Mouse (Mus musculus) embryonic facial prominence, embryonic 15.5 days (tissue): ENCODE data around the gene Med25. TPM values are rescaled to one million over a fixed set of nuclear protein-coding genes. Genes with fewer than 3 reads are reported as not detected.
A peak's percentile ranks its signal among the peaks of the same experiment; 100 is the strongest.

Experiments
- ATAC-seq: fragments of 200-750 bp; cut with Nextera tagmentation; 2 replicates; pipeline ENCODE4 v1.8.0; 2017; ENCODE audit warnings: low read depth, moderate TSS enrichment; ENCODE audit not compliant: insufficient number of reproducible peaks, low FRiP score, low TSS enrichment
- H3K27ac ChIP-seq: fragments of 300-500 bp; sonication (generic); replicated peaks from 2 replicates; pipeline ENCODE4 v1.5.1; 2015; ENCODE audit warnings: mild to moderate bottlenecking, inconsistent platforms
- H3K27me3 ChIP-seq: fragments of 300-500 bp; sonication (generic); 2 replicates; pipeline ENCODE4 v1.6.1; 2015; ENCODE audit warnings: inconsistent platforms
- H3K36me3 ChIP-seq: fragments of 300-500 bp; sonication (generic); 2 replicates; pipeline ENCODE4 v1.6.1; 2015; ENCODE audit warnings: mild to moderate bottlenecking, inconsistent platforms
- H3K4me1 ChIP-seq: fragments of 300-500 bp; sonication (generic); 2 replicates; pipeline ENCODE4 v1.6.1; 2015; ENCODE audit warnings: inconsistent platforms
- H3K4me2 ChIP-seq: fragments of 300-500 bp; sonication (generic); replicated peaks from 2 replicates; pipeline ENCODE4 v1.6.1; 2015; ENCODE audit warnings: mild to moderate bottlenecking, inconsistent platforms
- H3K4me3 ChIP-seq: fragments of 300-500 bp; sonication (generic); replicated peaks from 2 replicates; pipeline ENCODE4 v1.5.1; 2015; ENCODE audit warnings: mild to moderate bottlenecking, inconsistent platforms
- H3K9ac ChIP-seq: fragments of 300-500 bp; sonication (generic); 2 replicates; pipeline ENCODE4 v1.6.1; 2015; ENCODE audit warnings: inconsistent platforms
- H3K9me3 ChIP-seq: fragments of 300-500 bp; sonication (generic); replicated peaks from 2 replicates; pipeline ENCODE4 v1.6.1; 2016; ENCODE audit warnings: inconsistent platforms
- whole genome bisulfite sequencing: fragments of 180-500 bp; shearing (Covaris S2); methylation state at CpG from one replicate; pipeline ENCODE4 v1.1.7; 2015; 5-methylcytosine and 5-hydroxymethylcytosine counted together
- polyA plus RNA-seq: library from polyadenylated mRNA; unstranded; fragments of >200 nt; fragmentation: Nextera tagmentation; extraction: Ambion mirVana; gene quantifications from 2 replicates; pipeline ENCODE4 v1.2.1, GENCODE M21; 2015

Gene Med25
- polyA plus RNA-seq, 1 experiment from 2014 or later: 122 TPM

DNA sequence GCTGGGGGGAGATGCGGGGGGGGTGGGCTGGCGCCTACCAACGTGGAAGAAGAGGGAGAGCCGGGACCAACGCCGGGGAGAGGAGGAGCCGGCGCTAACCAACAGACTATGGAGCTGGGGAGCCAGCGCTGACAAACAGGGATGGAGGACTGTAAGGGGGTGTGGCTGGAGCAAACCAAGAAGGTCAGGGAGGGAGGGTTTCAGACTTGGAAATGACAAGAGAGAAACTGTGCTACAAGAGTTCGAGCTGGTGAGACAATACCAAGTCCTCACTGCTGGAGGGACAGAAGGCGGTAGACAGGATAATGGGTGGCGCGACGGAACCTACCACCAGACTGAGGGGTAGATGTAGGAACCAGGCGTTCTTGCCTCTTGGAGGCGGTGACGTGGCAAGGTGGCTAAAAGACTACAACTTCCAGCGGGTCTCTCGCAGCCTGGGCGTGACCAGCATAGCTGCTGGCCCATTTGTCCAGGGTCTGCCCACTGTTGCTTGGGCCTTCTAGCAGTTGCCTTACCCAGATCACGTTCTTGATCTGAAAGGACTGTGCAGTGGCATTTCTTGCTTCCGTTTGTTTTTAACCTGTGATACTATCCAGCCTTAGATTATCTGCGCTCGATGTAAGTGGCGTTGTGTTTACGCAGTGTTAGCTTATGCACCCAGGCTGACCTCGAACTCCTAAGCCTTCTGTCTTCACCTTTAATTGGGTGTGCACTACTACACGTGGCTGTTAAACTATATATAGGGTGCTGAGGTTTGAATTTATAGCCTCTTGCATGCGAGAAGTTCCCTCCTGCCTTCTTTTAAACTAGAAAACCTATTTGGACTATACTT lies 22.6 kb downstream of the Med25 start, which contains the start of gene Ptov1:
Ptov1 (minus strand) TSS at position 92 of the 832 bp plus-strand sequence.
- H3K36me3 ChIP-seq: peaks cover 14% of the 10 kb centered on the region
- H3K4me2 ChIP-seq: peak within 1 kb of the TSS; percentile 89
- H3K4me1 ChIP-seq: peaks cover 42% of the 10 kb centered on the region
- WGBS: 8% methylated on average over 28 of the region's 29 CpGs
- H3K27me3 ChIP-seq: no peaks in the 10 kb centered on the region
- peak; percentile 93 for ATAC-seq
- peak within 1 kb of the TSS; percentile 100 for H3K9ac ChIP-seq
- peak within 1 kb of the TSS; percentile 100 for H3K27ac ChIP-seq
- peak within 1 kb of the TSS; percentile 95 for H3K4me3 ChIP-seq
- H3K9me3 ChIP-seq: no peaks in the 10 kb centered on the region

DNA sequence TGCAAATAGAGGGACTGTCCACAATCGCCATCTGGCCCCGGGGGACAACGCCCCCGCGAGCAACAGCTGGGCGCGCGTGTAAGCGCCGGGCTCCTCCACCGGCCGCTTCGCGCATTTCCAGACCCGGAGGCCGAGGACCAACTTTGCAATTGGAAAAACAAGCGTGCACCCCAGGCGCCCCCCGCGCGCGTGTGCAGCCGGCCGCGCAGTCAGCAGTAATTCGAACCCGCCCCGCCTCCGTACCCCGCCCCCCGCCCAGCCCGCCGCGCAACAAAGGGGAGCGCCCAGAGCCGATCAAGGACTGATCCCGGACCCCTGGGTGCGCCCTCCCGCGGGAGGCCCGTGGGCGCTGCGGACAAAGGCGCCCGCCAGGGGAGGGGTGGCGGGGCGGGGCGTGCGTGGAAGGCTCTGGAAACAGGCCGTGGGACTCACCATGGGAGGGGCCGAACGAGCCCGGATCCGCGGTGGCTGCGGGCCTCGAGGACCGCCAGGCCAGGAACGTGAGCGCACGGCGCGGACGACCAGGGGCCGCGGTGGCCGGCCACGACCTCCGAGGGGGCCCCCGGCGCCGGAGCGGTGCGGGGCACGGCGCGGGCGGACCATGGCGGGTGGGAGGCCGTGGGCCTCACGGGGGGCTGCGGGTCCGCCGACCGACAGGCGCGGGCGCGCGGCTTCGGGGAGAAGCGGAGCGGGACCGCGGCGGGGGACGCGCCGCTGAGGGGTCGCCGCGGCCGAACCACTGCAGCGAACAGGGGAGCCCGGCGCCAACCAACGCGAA lies 23.4 kb downstream of the Med25 start:
- H3K27ac ChIP-seq: peak overlapping the region; percentile 100
- H3K9ac ChIP-seq: peak overlapping the region; percentile 100
- H3K36me3 ChIP-seq: peaks cover 22% of the 10 kb centered on the region
- under 1% methylated on average over 84 of the region's 108 CpGs for WGBS
- ATAC-seq: peak; percentile 72
- peak overlapping the region; percentile 95 for H3K4me3 ChIP-seq
- H3K4me2 ChIP-seq: peak overlapping the region; percentile 89
- no peaks in the 10 kb centered on the region for H3K9me3 ChIP-seq
- H3K27me3 ChIP-seq: no peaks in the 10 kb centered on the region
- H3K4me1 ChIP-seq: peaks cover 50% of the 10 kb centered on the region

DNA sequence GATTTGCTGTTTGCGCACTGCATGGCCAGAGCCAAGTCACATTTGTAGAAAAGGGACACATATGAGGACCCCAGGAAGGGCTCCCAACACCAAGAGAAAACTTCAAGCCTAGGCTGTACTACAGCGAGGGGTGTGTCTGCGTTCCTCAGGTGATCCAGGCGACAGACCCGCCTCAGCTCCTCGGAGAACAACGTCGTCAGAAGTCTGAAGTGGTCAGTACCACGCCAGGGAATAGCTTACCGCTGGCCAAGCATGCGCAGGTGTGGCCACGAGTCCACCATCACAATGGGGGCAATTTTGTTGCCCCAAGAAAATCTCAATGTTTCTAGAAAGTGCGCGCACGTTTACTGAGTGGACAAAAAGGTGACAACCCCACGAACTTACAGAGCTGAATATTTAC lies 24.0 kb downstream of the Med25 start:
- peak overlapping the region; percentile 100 for H3K27ac ChIP-seq

DNA sequence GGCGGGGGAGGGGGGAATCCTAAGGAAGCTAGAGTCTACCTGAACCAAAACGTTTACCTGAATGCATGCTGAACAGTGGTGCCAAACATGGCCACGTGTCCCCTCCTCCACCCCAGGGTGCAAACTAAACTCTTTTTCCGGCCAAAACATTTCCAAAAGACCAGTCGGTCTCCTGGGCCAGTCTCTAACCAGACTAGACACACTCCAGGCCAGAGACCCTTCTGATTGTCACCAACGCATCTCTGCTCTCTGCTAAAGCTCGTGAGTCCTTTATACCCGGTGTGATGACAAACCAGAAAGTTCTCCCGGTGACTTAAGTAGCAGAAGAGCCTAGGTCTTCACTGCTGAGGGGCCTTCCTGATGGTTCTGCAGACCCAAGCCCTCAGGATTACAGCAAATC lies 24.7 kb downstream of the Med25 start:
- H3K36me3 ChIP-seq: peaks cover 35% of the 10 kb centered on the region

More for the DNA sequence above, 24.0 kb downstream of the Med25 start:
- Histone ChIP-seq H3K4me3 (peak overlapping the region; percentile 95), H3K4me2 (peak overlapping the region; percentile 89), H3K27me3 (no peaks in the 10 kb centered on the region), H3K9ac (peak overlapping the region; percentile 100), H3K4me1 (peaks cover 54% of the 10 kb centered on the region), H3K9me3 (no peaks in the 10 kb centered on the region), H3K36me3 (peaks cover 28% of the 10 kb centered on the region)
- WGBS: 4% methylated on average over 16 of the region's 16 CpGs
- ATAC-seq: no peak

DNA sequence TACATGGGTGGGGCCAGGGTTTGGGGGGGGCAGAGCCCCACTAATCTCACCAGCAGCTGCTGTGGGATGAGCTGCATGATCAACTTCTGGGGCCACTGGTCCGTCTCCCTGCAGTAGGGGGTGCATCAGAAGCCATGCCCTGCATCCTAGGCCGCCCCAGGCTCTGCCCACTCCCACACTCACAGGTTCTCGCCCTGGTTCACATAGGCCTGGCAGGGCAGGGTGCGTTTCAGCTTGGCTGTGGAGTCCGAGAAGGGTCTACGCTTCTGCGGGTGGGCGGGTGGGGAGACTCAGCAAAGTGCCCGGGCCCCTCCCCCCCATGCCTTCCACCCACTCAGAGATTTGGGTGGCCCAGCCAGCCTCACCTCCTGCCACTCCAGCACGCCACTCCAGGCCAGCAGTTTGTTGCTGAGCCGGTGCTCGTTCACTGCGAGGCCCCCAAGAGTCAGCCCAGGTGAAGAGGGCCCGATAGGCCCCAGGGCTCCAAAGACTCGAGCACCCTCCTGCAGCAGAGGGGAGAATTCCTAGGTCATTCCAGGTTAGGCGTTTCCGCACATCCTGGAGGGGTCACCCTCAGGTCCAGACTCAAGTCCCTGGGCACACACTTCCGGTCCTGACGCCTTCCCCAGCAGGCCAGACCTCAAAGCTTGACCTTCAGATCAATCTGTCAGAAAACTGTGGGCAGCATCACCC lies 25.4 kb downstream of the Med25 start:
- WGBS: 59% methylated on average over 19 of the region's 19 CpGs
- H3K4me1 ChIP-seq: peaks cover 56% of the 10 kb centered on the region
- H3K27ac ChIP-seq: peak overlapping the region; percentile 100
- no peak for ATAC-seq
- H3K4me2 ChIP-seq: peak overlapping the region; percentile 89
- peak overlapping the region; percentile 95 for H3K4me3 ChIP-seq
- H3K27me3 ChIP-seq: no peaks in the 10 kb centered on the region
- H3K9ac ChIP-seq: peak overlapping the region; percentile 27
- peaks cover 41% of the 10 kb centered on the region for H3K36me3 ChIP-seq
- no peaks in the 10 kb centered on the region for H3K9me3 ChIP-seq

More for the DNA sequence above, 24.7 kb downstream of the Med25 start:
- peak overlapping the region; percentile 89 for H3K4me2 ChIP-seq
- H3K4me1 ChIP-seq: peaks cover 56% of the 10 kb centered on the region
- H3K27ac ChIP-seq: peak overlapping the region; percentile 100
- WGBS: 39% methylated on average over 9 of the region's 9 CpGs
- H3K9ac ChIP-seq: peak overlapping the region; percentile 100
- H3K9me3 ChIP-seq: no peaks in the 10 kb centered on the region
- ATAC-seq: no peak
- peak overlapping the region; percentile 95 for H3K4me3 ChIP-seq
- H3K27me3 ChIP-seq: no peaks in the 10 kb centered on the region

DNA sequence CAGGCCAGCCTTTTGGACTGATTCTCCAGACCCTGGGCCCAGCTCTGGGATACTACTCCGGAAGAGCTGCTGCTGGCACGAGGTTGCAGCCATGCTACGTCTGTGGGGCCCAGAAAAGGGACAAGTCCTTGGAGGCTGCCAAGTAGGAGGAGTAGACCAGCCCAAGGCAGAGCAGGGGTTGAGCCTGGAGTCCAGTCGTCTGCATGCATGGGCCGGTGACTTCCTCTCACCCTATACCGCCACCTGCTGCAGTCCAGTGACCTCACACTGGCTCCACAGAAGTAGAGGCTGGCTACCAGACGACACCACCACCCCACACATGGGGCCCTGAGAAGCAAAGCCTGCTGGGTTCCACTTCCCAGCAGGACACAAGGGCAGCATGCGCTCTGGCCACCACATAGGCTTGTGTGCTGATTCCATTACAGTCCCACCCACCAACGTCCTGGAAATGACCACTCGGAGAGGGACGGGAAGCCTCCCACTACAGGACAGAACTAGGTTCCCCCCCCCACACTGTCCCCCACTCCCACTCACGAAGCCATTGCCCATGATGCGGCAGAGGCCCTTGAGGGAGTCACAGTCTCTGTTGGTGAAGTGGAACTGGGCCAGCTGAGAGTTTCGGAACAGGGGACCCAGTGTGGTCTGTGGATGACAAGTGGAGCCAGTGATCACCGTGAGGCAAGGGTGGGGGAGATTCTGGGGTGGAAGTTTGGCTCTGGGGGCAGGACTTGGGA lies 26.1 kb downstream of the Med25 start:
- Histone ChIP-seq H3K4me3 (peak overlapping the region; percentile 95), H3K4me2 (peak overlapping the region; percentile 89), H3K9me3 (no peaks in the 10 kb centered on the region), H3K9ac (no peak overlapping the region; the same call in 1 of the 2 replicates), H3K4me1 (peaks cover 56% of the 10 kb centered on the region), H3K27me3 (no peaks in the 10 kb centered on the region), H3K27ac (peak overlapping the region; percentile 74), H3K36me3 (peaks cover 48% of the 10 kb centered on the region)
- 45% methylated on average over 15 of the region's 15 CpGs for WGBS
- no peak for ATAC-seq

DNA sequence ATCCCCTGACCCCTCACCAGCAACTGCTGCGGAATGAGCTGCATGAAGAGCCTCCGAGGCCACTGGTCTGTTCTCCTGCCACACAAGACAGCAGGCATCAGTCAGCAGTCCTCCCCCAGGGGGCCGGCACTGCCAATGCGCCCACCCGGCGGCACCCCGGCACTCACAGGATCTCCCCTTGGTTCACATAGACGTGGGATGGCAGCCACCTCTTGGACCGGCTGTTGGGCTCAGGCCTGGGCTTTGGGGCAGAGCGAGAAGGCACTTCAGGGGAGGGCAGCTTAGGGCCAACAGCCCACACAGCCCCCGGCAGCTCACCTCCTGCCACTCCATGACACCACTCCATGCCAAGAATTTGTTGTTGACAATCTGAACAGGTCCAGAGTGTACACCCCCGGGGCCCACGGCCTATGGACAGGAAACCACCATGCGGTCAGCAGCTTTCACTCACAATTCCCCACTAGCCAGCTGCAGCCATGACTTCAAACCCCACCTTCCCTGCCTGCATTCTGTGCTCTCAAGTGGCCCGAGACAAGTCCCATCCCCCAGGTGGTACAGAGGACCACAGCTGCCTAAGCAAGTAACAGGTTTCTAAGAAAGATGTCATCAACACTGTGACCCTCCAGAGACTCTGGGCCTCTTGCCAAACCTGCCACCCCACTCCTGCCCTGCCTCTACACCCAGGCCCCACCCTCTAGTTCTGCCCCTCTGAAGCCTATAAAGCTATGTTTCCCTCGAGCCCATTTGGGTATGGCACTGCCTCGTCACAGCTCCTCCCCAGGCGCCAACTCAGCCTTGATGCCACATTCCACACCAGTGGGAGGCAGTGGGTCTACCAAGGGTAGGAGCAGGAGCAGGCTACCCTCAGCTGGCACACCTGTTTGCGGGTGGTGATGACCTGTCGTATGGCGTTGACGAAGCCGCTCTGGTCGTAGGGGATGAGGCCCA lies 27.6 kb downstream of the Med25 start:
- Histone ChIP-seq H3K4me2 (no peak overlapping the region), H3K4me1 (peaks cover 64% of the 10 kb centered on the region), H3K9me3 (no peaks in the 10 kb centered on the region), H3K9ac (no peak overlapping the region), H3K27ac (peak overlapping the region; percentile 74), H3K4me3 (no peak overlapping the region), H3K27me3 (no peaks in the 10 kb centered on the region), H3K36me3 (peaks cover 52% of the 10 kb centered on the region)
- WGBS: 78% methylated on average over 24 of the region's 24 CpGs
- no peak for ATAC-seq

DNA sequence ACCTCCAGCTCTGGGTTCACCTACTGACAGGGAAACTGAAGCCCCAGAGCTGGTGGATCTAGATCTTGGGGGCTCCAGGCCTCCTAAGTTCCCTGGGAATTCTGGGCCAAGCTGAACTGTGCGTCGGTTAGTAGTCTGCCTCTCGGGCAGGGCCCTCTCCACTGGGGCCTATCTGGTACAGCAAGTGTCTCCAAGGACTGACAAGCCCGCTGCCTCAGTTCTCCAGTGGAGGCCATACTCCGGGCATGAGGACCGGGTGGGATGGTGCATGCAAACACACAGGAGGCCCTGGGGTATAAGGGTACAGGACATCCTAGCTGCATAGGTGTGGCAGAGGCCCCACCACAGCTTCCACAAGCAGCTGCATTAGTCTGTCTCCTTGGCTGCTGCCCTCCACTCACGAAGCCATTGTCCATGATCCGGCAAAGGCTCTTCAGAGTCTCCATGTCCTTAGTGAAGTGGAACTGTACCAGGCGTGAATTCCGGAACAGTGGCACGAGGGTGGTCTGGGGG lies 28.5 kb downstream of the Med25 start:
- H3K4me1 ChIP-seq: peaks cover 65% of the 10 kb centered on the region
- no peak for ATAC-seq
- no peak overlapping the region for H3K9ac ChIP-seq
- H3K27me3 ChIP-seq: no peaks in the 10 kb centered on the region
- H3K27ac ChIP-seq: no peak overlapping the region; the same call in 1 of the 2 replicates
- peaks cover 56% of the 10 kb centered on the region for H3K36me3 ChIP-seq
- H3K4me2 ChIP-seq: no peak overlapping the region
- H3K9me3 ChIP-seq: no peaks in the 10 kb centered on the region
- H3K4me3 ChIP-seq: no peak overlapping the region
- WGBS: 86% methylated on average over 11 of the region's 11 CpGs

DNA sequence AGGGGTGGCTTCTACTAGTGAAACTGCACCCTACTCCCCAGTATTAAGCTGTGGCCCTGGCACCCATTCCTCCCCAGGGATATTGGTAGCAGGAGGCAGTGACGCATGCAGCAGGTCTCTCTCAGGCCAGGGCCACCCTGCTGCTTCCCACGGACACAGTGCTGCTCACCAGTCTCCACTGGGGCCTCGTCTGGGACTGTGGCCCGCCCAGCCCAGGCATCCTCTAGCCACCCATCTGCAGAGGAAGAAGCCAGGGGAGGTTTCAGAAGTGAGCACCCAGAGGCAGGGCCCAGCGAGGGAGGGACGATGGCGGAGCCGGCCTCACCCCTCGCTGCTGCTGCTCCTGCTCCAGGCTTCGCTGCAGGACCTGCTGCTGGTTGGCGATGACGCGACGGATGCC lies 29.3 kb downstream of the Med25 start:
- Histone ChIP-seq H3K9me3 (no peaks in the 10 kb centered on the region), H3K27me3 (no peaks in the 10 kb centered on the region), H3K27ac (no peak overlapping the region), H3K4me3 (no peak overlapping the region), H3K4me2 (no peak overlapping the region), H3K9ac (no peak overlapping the region), H3K36me3 (peaks cover 56% of the 10 kb centered on the region), H3K4me1 (peaks cover 71% of the 10 kb centered on the region)
- no peak for ATAC-seq
- 80% methylated on average over 14 of the region's 14 CpGs for WGBS
